Mouse (Mus musculus) frontal cortex, postnatal 10 days (tissue): ENCODE data around the gene Hc.
A peak's percentile ranks its signal among the peaks of the same experiment; 100 is the strongest.

Experiments
- DNase-seq, 2 experiments: peaks; one replicate each; pipeline ENCODE4 v3.0.0; 2022; ENCODE audit warnings: low spot score in 2 of 2, mixed read lengths in 1 of 2

The Hc gene

DNA sequence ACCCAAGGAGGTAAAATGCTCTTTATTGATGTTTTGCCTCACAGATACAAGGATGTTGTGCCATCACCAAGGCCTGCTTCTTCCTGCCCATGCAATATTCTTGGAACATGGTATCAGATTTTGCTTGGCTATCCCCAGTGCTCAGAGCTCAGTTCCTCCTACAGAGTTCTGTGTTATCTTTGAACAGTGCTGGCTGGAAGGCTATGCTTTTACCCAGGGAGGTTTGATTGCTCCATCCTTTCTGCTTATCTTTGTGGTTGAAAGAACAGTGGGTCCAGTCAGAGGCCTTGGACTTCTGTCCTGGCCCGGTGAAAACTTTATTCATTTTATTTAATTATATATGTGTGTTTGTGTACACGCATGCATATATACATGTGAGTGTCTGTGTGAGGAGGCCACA, 83.0 kb downstream of the Hc start:
- DNase-seq = no peak

DNA sequence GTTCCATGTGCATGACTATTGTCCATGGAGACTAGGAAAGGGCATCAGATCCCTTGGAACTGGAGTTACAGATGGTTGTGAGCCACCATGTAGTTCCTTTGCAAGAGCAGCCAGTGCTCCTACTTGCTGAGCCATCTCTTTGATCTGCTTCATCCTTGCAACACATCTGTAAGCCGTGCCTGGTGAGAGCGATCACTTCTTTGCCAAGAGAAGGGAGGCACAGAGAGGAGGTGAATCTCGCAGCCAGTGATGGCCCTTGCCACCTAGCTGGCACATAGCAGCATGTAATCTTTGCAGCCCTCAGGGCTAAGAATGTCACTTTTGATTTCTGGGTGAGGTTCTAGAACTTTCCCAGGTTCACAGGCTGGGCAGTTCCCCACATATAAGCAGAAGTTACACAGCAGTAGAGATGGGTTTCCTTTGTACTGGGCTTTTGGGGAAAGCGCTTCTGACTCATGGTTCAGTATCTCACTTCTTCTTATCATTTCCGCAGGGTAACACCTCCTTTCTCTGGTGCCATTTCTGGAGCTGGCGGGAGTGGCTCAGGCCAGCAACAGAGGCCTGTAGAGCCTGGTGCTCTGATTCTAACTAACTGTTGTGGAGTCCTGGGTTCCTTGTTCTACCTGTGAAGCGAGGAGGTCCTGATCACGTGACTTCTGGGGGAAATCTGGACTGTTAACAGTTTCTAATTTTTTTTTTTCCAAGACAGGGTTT, 84.1 kb downstream of the Hc start:
- DNase-seq = no peak

DNA sequence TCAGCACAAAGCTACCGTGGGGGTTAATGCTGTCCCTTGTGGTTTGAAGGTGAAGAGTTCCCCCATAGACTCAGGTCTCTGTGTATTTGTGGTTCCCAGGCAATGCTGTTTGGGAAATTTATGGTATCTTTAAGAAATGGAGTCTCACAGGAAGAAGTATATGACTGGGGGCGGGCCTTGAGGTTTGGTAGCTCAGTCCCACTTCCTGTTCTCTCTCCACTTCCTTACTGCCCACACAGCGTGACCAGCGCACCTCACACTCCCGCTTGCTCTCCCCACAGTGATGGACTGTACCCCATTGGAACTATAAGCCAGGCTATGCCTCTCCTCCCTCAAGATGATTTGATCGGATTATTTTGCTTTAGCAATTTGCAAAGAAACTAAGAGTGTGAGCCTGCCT, 84.8 kb downstream of the Hc start:
- no peak for DNase-seq

DNA sequence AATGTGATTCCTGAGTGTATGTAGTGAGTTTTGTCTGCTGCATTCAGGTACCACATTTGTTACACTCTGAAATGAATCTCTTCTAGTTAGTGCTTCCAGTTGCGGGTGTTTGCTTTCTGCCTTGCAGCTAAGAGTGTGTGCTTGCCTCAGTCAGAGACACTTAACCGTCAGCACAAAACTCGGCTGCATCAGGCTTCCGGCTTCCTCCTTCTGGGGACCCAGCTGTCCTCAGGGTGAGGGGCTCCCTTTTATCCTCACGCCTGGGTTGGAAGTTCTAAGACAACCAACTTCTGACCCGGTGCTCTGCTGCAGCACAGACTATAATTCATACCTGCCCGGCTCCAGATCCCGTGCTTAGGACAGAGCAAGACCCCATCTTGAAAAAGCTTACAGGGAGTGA, 88.2 kb downstream of the Hc start:
- DNase-seq = no peak

DNA sequence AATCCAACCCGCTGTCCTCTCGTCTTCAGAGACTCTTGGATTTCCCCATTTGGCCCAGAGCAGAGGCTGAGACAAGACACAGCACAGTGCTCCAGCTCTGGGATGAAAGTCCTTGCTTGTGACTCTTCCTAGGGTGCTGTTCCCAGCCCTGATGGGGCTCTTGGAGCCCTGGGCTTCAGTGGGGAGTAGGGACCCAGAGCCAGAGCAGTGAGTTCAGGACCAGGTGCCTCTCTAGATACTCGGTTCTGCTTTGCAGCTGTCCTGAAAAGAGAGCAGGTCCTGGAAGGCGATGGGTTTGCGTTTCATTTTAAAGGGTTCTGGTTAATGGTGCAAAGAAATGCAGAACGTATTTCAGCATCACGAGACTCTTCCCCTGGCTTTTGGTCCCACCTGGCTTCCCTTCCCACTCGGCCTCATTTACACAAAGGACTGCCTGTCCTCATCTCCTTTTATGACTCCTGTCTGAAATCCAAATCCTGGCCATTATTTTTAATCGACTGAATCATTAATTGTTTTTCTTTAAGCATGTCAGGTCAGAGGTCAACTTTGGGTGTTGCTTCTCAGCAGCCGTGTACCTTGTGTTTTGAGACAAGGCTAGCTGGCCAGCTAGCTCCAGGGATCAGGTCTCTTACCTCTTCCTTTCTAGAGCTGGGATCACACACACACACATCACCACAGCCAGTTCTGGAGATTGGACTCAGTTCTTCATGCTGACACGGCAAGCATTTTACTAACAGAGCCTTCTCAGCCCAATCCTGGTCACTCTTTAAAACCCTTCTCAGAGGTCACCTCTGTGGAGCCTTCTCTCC, 90.0 kb downstream of the Hc start:
- DNase-seq = no peak

DNA sequence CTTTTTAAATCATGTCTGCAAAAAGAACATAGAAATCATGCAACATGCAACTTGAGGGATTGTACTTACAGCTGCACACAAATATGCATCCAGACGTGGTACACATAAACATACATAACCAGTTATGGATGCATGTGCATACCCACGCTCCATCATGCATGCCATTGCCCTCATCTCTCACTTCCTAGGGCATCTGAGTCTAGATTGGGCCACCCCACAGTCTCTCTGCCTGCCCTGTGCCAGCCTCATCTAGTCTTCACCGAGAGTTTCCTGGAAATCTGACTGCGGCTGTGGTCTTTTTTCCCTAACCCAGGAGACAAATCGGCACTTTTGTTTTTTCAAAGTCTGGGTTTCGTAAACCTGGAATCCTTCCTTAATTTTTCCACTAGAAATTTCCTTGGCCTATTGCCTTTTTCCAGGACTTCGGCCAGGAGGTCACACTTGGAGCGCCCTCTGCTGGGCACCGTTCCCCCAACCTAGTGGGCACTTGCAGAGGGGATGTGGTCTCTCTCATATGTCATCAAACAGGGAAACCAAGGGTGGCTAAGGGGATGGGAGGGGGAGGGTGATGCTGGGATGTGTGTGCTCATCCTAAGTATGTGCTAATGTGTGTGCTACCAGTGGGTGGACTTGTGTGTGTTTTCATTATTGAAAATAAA, 91.0 kb downstream of the Hc start:
- DNase-seq = peak in 1 of 2 experiments; percentile 49

DNA sequence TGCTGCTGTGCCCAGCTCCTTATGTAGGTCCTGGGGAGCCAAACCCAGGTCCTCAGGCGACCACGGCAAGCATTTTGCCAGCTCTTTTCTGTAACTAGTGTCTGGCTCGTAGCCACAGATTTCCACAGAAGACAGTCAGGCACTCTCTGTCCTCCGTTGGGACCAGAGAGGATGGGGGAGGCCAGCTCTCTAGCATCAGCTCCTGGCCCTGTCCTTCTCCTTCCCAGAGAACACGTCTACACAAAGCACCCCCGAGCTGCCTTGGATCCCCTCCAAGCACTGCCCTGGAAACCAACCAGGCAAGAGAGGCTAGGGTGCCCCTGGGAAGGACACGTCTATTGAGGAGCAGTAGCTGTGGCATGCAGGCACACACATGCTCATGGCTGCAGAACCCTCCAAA, 92.1 kb downstream of the Hc start:
- DNase-seq = no peak

DNA sequence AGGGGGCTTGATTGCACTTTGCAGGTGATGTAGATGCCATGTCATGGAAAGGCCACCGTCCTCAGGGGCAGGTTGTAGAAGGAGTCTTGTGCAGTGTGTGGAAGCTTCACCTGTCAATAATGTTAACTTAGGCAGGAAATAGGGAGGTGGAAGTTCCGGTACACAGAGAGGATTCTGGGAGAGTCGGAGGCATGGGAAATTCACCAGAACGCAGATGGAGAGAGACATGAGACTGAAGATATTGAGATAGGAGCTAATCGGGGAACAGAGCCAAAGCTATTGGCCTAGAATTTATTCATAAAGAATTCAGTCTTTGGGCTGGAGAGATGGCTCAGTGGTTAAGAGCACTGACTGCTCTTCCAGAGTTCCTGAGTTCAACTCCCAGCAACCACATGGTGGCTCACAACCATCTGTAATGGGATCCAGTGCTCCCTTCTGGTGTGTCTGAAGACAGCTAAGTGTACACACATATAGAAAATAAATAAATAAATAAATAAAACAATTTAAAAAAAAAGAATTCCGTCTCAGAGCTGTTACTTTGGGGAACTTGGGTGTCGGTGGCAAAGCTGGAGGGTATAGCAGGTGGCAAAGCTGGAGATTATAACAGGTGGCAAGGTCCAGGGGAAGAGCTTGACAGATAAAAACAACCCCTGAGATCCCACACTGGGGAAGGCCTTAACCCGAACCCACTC, 94.8 kb downstream of the Hc start:
- DNase-seq = no peak

DNA sequence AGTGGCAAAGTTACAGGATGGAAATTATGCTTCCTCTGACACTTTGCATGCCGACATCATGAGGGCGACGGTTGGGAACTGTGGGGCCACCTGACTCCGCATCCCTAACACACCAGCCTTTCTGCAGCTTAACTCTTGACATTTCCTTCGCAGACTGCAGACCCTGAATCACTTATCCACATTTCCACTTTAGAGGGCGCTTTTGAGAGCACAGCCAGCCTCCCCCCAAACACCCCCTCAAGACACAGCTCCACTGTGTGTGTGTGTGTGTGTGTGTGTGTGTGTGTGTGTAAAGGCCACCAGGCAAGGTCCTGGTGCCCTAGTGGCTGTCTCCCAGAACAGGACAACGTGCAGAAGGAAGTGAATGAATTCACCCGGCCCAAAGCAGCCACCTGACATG, 95.4 kb downstream of the Hc start:
- no peak for DNase-seq

DNA sequence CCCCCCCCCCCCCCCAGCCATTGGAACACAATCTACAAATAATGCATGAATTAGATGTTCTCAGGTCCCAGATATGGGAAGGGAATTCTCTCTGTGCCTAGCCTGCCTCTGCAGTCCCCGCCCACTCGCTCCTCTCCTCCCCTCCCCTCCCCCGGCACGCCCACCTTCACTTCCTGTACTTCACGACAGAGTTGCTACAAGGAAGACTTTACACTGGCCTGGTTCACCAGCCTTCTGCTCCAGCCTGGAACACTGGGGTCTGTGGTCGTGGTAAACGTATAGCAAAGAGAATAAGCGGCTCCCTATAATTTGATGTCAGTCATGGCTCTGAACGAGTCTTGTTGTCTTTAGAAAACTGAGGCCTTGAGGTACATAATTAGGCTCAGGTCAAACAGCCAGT, 95.9 kb downstream of the Hc start:
- DNase-seq = no peak

DNA sequence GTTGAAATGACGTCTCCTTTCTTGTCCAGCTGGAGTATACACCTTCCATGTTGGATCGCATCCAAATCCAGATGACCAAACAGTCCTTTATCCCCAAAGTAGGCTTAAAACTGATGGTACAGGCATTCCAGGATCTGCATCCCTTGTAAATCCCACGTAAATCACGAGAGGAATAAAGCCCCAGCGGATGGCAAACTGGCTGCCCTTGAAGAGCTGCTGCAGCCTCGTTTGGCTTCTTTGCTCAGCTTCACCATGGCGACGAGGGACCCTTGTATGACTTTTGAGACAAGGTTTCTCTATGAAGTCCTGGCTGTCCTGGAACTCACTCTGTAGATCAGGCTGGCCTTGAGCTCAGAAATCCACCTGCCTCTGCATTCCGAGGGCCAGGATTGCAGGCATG, 96.6 kb downstream of the Hc start:
- DNase-seq = no peak

DNA sequence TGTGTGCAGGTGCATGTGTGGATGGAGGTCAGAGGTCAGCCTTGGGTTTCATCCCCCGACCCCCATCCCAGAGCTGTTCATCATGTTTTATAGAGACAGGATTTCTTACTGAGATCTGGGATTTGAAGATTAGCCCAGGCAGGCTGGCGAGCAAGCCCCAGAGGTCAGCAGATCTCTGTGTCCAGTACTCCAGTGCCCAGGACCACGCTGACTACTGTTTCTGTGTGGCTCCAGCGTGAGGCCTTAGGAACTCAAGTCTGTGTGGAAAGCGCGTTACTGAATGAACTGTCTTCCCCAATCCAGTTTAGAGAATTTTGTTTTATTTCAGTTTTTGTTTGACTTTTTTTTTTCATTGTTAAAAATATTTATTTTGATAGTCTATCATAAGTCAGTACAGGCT, 97.0 kb downstream of the Hc start:
- no peak for DNase-seq

DNA sequence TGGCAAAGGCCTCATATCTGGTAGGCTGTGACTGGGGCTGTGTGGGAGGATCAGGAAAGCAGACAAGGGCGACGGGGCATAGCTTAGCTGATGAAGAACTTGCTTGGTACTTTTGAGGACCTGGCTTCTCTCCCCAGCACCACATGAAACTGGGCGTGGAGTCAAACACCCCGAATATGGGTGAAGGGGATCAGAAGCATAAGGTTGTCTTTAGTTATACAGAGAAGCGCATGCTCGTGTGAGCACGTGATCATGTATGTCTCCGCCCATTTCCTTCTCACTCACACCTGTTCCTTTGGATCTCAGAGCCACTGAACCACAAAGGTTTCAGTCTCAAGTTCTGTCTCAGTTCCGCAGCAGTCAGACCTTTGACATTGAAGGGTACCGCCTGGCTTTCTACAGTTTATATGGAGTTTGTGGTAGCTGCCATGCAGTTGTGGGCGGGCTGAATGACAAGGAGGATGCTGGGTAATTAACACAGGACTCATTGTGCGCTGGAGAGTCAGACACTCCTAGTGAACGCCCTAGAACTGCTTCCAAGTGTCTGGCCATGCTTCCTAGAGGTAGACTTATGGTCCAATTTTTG, 97.8 kb downstream of the Hc start:
- no peak for DNase-seq

DNA sequence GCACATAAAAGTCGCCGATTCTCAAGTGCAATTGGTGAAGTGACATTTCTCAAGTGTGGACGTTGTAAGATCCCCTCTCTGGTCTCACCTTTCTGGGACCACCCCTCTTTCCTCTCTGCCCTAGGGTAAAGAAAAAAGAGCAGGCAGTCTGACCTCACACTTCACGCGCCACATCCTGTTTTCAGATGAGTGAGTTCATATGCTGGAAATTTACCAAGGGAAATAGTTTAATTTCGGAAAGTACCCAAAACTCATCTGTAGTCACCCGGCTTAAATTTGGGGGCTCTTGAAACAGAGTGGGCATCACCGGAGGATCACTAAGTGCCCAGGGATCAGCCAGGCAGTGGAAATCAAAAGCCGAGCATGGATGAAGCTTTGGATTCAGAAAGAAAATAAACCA, 98.3 kb downstream of the Hc start:
- DNase-seq = no peak

DNA sequence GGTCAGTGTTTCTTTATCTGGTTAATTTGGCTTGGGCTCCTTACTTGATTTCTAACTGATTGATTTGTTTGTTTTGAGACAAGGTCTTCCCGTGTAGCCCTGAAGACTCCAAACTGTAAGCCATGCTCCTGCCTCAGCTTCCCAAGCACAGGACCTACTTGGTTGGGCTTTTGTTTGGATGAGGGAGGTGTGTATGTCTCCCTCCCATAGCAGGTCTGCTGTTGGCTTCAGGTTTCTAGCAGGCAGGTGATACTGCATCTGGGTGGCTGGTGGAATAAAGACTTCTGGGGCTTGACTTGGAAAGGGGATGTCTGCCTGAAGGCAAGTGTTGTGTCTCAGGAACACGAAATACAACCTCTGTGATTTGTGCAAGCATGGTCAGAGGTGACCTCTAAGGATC, 99.0 kb downstream of the Hc start:
- no peak for DNase-seq

DNA sequence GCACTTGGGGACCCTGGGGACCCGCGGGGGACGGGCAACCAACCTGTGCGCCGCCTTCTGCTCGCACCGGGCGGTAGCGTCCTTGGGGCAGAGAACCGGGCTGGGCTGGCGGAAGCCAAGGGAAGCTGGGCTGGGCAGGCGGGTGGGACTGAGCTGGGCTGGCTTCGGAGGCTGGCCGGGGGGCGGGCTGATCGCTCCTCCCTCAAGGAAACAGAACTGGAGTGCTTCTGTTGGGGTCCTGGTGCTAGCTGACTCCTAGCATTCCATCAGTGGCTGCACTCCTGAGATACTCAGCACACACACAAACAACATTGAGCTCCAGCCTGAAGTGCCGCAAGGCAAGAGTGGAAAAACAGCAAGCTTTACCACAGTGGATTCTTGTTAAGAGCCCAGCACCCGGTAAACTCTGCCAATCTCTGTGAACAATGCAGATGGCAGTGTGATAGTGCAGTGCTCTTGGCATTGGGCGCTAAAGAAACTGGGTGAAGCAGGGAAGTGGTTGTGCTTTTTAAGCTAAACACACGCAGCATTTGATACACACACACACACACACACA, 99.7 kb downstream of the Hc start, which contains the start of gene Traf1:
Gene Traf1, minus strand, starts transcription at position 292 of the 556 bp plus-strand sequence.
- DNase-seq = peak in 1 of 2 experiments; percentile 18

DNA sequence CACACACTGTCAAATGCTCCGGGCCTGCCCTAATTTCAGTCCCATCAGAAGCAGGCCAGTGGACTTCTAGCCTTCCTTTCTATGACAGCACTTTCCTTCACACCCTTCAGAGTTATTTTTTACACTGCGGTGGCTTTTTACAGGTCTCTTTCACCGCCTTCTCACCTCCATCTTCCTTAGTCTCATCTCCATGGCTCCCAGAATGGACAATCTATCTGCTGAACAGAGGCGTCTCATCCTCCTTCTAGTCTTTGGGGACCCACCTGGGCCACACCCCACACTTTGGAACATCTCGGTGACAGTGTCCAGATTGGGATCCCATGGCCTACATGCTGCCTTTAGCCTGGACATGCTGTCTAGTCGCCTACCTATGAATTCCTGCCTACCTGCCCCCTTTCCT, 100.3 kb downstream of the Hc start:
- no peak for DNase-seq

DNA sequence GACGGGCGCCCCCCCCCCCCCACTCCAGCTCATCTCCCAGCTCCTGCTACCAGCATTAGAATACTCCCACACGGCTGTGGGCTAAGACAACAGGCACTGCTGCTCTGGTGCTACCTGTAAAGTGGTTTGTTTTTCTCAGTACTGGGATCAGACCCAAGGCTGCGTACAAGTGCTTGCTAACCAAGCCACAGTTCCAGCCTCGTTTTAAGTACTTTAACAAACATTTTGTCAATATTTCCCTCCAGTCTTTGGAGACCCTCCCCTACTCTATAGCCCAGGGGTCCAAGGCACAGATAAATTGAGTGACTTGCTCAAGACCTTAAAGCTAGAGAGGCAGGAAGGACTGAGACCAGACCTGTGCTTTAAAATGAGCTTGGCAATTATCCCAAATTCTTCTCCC, 100.8 kb downstream of the Hc start:
- DNase-seq = no peak

DNA sequence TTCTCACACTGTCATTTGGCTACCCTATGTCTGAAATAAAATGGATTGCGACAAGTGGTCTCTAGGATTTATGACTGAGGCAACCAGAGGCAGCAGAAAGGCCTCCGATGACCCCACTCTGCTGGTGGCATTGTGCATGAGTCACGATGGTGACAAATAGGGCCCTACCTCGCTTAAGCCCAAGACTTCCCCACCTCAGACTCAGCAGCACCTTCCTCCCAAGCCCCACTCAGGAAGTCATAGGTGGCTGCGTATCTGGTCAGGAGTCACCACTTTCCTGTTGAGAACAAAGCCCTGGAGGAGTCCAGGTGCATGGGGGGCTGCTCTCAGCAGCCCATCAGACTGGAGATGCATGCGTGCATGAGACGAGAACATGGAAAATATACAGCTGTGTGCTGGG, 102.7 kb downstream of the Hc start:
- DNase-seq = no peak

DNA sequence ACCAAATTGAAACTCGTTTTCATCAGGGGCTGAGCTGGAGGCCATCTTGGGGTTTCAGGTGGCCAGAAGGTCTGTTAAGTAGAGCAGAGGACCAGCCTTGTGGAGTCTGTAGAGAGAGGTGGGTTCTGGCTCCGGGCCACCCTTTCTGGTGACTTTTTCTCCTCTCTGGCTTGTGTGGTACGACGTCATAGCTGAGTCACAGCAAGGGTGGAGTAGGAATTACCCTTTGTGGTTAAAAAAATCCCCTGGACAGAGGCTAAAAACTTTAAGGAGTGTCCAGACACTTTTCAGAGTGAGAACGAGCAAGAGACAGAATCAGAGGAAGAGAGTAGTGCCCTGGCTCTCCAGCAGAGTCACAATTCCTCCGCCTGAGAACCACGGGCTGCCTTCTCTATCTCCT, 103.2 kb downstream of the Hc start:
- no peak for DNase-seq

DNA sequence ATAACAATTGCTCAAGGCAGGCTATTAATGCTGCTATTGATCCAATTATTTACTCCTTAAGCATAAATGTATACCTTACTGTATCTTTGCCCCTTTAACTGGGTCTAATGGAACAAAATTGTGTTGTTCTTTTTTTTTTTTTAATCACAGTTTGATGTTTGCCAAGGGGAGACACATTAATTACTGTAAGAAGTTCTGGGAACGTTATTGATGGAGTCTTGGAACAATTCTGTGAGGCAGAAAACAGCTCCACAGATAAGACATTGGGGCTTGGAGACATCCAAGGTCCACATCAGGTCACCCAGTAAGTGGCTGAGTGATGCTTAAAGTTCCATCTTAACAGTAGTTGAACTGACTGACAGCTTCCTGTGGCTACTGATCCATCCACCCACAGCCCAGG, 103.8 kb downstream of the Hc start:
- DNase-seq = no peak

DNA sequence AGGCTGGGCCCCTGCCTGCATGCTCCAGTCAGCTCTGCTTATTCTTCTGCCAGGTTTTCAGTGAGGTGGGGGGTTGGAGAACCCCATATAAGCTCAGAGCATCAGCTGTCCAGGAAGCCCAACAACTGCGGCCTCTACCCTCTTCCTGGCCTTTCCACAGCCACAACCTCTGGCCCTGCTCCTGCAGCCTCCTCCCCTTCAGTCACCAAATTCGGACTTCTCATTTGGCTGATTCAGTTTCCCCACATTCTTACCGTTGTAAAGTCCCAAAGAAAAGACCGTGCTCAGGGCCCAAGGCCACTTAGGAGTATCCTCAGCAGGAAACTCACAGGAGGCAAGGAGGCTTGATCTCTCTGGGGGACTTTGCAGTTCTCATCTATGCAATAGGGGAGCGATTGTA, 104.3 kb downstream of the Hc start:
- no peak for DNase-seq
